Mouse (Mus musculus): ENCODE data around the gene Pnpla7.

DNA sequence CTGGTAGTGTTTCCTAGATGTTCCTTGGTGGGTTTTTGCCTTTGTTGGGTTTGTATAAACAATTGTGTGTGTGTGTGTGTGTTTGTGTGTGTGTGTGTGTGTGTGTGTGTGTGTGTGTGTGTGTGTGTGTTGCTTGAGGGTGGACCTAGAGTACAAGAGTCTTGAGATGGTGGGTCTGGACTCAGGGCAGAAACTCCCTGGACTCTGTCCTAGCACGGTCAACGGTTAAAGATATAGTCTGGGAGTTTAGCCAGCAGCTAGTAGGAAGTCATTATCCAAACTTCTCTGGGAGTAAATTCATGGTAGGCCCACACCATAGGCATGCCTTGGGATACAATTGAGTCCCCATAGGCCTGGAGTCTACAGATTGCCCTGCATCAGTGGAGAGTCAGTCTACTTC lies 112.0 kb downstream of the Pnpla7 start:
- TF ChIP-seq POLR2A (IDR thresholded peaks at IDR 0.05; ENCODE audit: insufficient read depth, low read depth, low read length) = no peak
- TF ChIP-seq CTCF (IDR thresholded peaks at IDR 0.05) = no peak

Measured in heart, adult 2 months (tissue).